Mouse (Mus musculus): Measurements from ENCODE around the gene Grin1. TPM values are rescaled to one million over a fixed set of nuclear protein-coding genes. Genes with fewer than 3 reads are reported as not detected.

Gene Grin1
- 2.3 and 3.2 TPM in 2 replicates for polyA plus RNA-seq (2015; fragmentation: Nextera tagmentation; extraction: Ambion mirVana)

GRCm38 (mm10) chr2:25318971-25319773 is at the start of gene Grin1:
Gene Grin1 (minus strand): TSS chr2:25319187.

GRCm38 (mm10) chr2:25365091-25365761 is 46.2 kb upstream of the Grin1 start, which contains the start of gene Uap1l1:
Gene Uap1l1 (minus strand): TSS chr2:25365682.

GRCm38 (mm10) chr2:25356208-25357079 is 37.5 kb upstream of the Grin1 start, which contains the start of gene Dpp7:
Gene Dpp7 (minus strand): TSS chr2:25356359.

GRCm38 (mm10) chr2:25332286-25333160 is 13.5 kb upstream of the Grin1 start, which contains the start of gene Man1b1:
Gene Man1b1 (plus strand): TSS chr2:25332338.

GRCm38 (mm10) chr2:25289651-25290050 is 29.3 kb downstream of the Grin1 start, which contains the start of gene Lrrc26:
Gene Lrrc26 (plus strand): TSS chr2:25289915.

GRCm38 (mm10) chr2:25287927-25288649 is 30.9 kb downstream of the Grin1 start, which contains the start of gene Tmem210:
Gene Tmem210 (plus strand): TSS chr2:25288145.

GRCm38 (mm10) chr2:25271827-25272511 is 47.0 kb downstream of the Grin1 start, which contains the start of the genes Ssna1 and Anapc2:
Gene Ssna1 (minus strand): TSS chr2:25272438.
Gene Anapc2 (plus strand): TSS chr2:25272478.

GRCm38 (mm10) chr2:25262291-25262767 is 56.7 kb downstream of the Grin1 start, which contains the start of gene Tprn:
Gene Tprn (plus strand): TSS chr2:25262618.

GRCm38 (mm10) chr2:25255284-25255779 is 63.7 kb downstream of the Grin1 start, which contains the start of gene Tmem203:
Gene Tmem203 (plus strand): TSS chr2:25255439.

GRCm38 (mm10) chr2:25246183-25247072 is 72.6 kb downstream of the Grin1 start, which contains the start of gene AL732309.1:
Gene AL732309.1 (minus strand): TSS chr2:25246863.

GRCm38 (mm10) chr2:25242101-25242506 is 76.9 kb downstream of the Grin1 start, which contains the start of the genes Rnf208 and Cysrt1:
Gene Rnf208 (plus strand): TSS chr2:25242255.
Gene Cysrt1 (minus strand): TSS chr2:25242452.

Other genes with a start within 250 kb of the Grin1 start
- not detected in 2 replicates for gene Entpd8, start 238.9 kb downstream of the Grin1 start, polyA plus RNA-seq (2015; fragmentation: Nextera tagmentation; extraction: Ambion mirVana)
- 0.23 and 0.29 TPM in 2 replicates for gene Noxa1, start 224.0 kb downstream of the Grin1 start, polyA plus RNA-seq (2015; fragmentation: Nextera tagmentation; extraction: Ambion mirVana)
- 11.0 and 13.9 TPM in 2 replicates for gene Nrarp, start 138.4 kb downstream of the Grin1 start, polyA plus RNA-seq (2015; fragmentation: Nextera tagmentation; extraction: Ambion mirVana)
- 11.9 and 14.0 TPM in 2 replicates for gene Tor4a, start 122.3 kb downstream of the Grin1 start, polyA plus RNA-seq (2015; fragmentation: Nextera tagmentation; extraction: Ambion mirVana)
- 52.2 and 57.0 TPM in 2 replicates for gene Nelfb, start 107.7 kb downstream of the Grin1 start, polyA plus RNA-seq (2015; fragmentation: Nextera tagmentation; extraction: Ambion mirVana)
- not detected in 2 replicates for gene Stpg3, start 104.5 kb downstream of the Grin1 start, polyA plus RNA-seq (2015; fragmentation: Nextera tagmentation; extraction: Ambion mirVana)
- gene Fam166a, start 100.4 kb downstream of the Grin1 start, polyA plus RNA-seq (2015; fragmentation: Nextera tagmentation; extraction: Ambion mirVana) = not detected in 2 replicates
- 397 and 469 TPM in 2 replicates for gene Tubb4b, start 94.5 kb downstream of the Grin1 start, polyA plus RNA-seq (2015; fragmentation: Nextera tagmentation; extraction: Ambion mirVana)
- not detected in 2 replicates for gene Slc34a3, start 84.8 kb downstream of the Grin1 start, polyA plus RNA-seq (2015; fragmentation: Nextera tagmentation; extraction: Ambion mirVana)
- 0.10 TPM in 1 of 2 replicates, not detected in the other for gene Rnf224, start 82.4 kb downstream of the Grin1 start, polyA plus RNA-seq (2015; fragmentation: Nextera tagmentation; extraction: Ambion mirVana)
- 6.1 and 6.2 TPM in 2 replicates for gene Rnf208, start 76.9 kb downstream of the Grin1 start, polyA plus RNA-seq (2015; fragmentation: Nextera tagmentation; extraction: Ambion mirVana)
- 10.0 and 10.6 TPM in 2 replicates for gene Cysrt1, start 76.7 kb downstream of the Grin1 start, polyA plus RNA-seq (2015; fragmentation: Nextera tagmentation; extraction: Ambion mirVana)
- 7.6 and 8.0 TPM in 2 replicates for gene AL732309.1, start 72.3 kb downstream of the Grin1 start, polyA plus RNA-seq (2015; fragmentation: Nextera tagmentation; extraction: Ambion mirVana)
- gene Tmem203, start 63.7 kb downstream of the Grin1 start, polyA plus RNA-seq (2015; fragmentation: Nextera tagmentation; extraction: Ambion mirVana) = 35.6 and 37.6 TPM in 2 replicates
- gene Tprn, start 56.6 kb downstream of the Grin1 start, polyA plus RNA-seq (2015; fragmentation: Nextera tagmentation; extraction: Ambion mirVana) = 6.5 and 7.2 TPM in 2 replicates
- gene Ssna1, start 46.7 kb downstream of the Grin1 start, polyA plus RNA-seq (2015; fragmentation: Nextera tagmentation; extraction: Ambion mirVana) = 137 and 141 TPM in 2 replicates
- 88.7 and 91.4 TPM in 2 replicates for gene Anapc2, start 46.7 kb downstream of the Grin1 start, polyA plus RNA-seq (2015; fragmentation: Nextera tagmentation; extraction: Ambion mirVana)
- gene Tmem210, start 31.0 kb downstream of the Grin1 start, polyA plus RNA-seq (2015; fragmentation: Nextera tagmentation; extraction: Ambion mirVana) = not detected in 2 replicates
- gene Lrrc26, start 29.3 kb downstream of the Grin1 start, polyA plus RNA-seq (2015; fragmentation: Nextera tagmentation; extraction: Ambion mirVana) = 0.97 and 0.98 TPM in 2 replicates
- gene Man1b1, start 13.2 kb upstream of the Grin1 start, polyA plus RNA-seq (2015; fragmentation: Nextera tagmentation; extraction: Ambion mirVana) = 32.5 and 37.0 TPM in 2 replicates
- gene Dpp7, start 37.2 kb upstream of the Grin1 start, polyA plus RNA-seq (2015; fragmentation: Nextera tagmentation; extraction: Ambion mirVana) = 13.1 and 14.8 TPM in 2 replicates
- 34.1 and 37.0 TPM in 2 replicates for gene Uap1l1, start 46.5 kb upstream of the Grin1 start, polyA plus RNA-seq (2015; fragmentation: Nextera tagmentation; extraction: Ambion mirVana)
- 5.6 and 5.9 TPM in 2 replicates for gene Sapcd2, start 53.1 kb upstream of the Grin1 start, polyA plus RNA-seq (2015; fragmentation: Nextera tagmentation; extraction: Ambion mirVana)
- gene Entpd2, start 76.7 kb upstream of the Grin1 start, polyA plus RNA-seq (2015; fragmentation: Nextera tagmentation; extraction: Ambion mirVana) = 38.2 and 39.1 TPM in 2 replicates
- 58.9 and 59.9 TPM in 2 replicates for gene Npdc1, start 80.2 kb upstream of the Grin1 start, polyA plus RNA-seq (2015; fragmentation: Nextera tagmentation; extraction: Ambion mirVana)
- 0.08 TPM in 1 of 2 replicates, not detected in the other for gene Fut7, start 104.1 kb upstream of the Grin1 start, polyA plus RNA-seq (2015; fragmentation: Nextera tagmentation; extraction: Ambion mirVana)
- 1.5 and 1.6 TPM in 2 replicates for gene Abca2, start 109.5 kb upstream of the Grin1 start, polyA plus RNA-seq (2015; fragmentation: Nextera tagmentation; extraction: Ambion mirVana)
- 10.4 and 12.0 TPM in 2 replicates for gene Clic3, start 137.7 kb upstream of the Grin1 start, polyA plus RNA-seq (2015; fragmentation: Nextera tagmentation; extraction: Ambion mirVana)
- 34.9 and 35.2 TPM in 2 replicates for gene Paxx, start 141.9 kb upstream of the Grin1 start, polyA plus RNA-seq (2015; fragmentation: Nextera tagmentation; extraction: Ambion mirVana)
- 0.47 and 0.68 TPM in 2 replicates for gene Ptgds, start 150.9 kb upstream of the Grin1 start, polyA plus RNA-seq (2015; fragmentation: Nextera tagmentation; extraction: Ambion mirVana)
- gene Lcn12, start 174.7 kb upstream of the Grin1 start, polyA plus RNA-seq (2015; fragmentation: Nextera tagmentation; extraction: Ambion mirVana) = not detected in 2 replicates
- 68.9 and 70.0 TPM in 2 replicates for gene Fbxw5, start 181.6 kb upstream of the Grin1 start, polyA plus RNA-seq (2015; fragmentation: Nextera tagmentation; extraction: Ambion mirVana)
- gene C8g, start 182.5 kb upstream of the Grin1 start, polyA plus RNA-seq (2015; fragmentation: Nextera tagmentation; extraction: Ambion mirVana) = 1.8 and 3.6 TPM in 2 replicates
- gene Traf2, start 227.8 kb upstream of the Grin1 start, polyA plus RNA-seq (2015; fragmentation: Nextera tagmentation; extraction: Ambion mirVana) = 15.1 and 15.8 TPM in 2 replicates
- gene Edf1, start 238.7 kb upstream of the Grin1 start, polyA plus RNA-seq (2015; fragmentation: Nextera tagmentation; extraction: Ambion mirVana) = 285 and 297 TPM in 2 replicates